Mouse (Mus musculus): ENCODE measurements around the gene Mfrp.

Mfrp gene

GRCm38 (mm10) chr9:44101490-44101889 lies at the start of gene Mfrp:
Mfrp (plus strand) TSS chr9:44101729.
- DNase-seq (ENCODE audit: low read depth, low spot score), result no peak

DNA sequence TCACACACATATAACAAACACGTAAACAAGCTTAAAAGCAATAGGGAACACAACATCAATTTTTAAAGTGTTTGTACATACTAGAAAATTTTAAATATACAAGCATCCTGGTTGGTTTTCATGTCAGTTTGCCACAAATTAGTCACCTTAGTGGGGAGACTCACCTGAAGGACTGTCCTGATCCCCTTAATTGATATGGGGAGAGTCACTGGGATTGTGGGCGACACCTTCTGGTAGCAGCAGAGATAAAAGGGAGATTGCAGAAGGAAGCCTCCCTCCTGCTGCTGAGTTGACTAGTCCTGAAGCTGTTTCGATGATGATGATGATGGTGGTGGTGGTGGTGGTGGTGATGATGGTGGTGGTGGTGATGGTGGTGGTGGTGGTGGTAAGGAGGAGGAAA lies 48.7 kb upstream of the Mfrp start:
- DNase-seq (ENCODE audit: low read depth, low spot score), result no peak

GRCm38 (mm10) chr9:44053936-44054335 lies 47.6 kb upstream of the Mfrp start:
- DNase-seq (ENCODE audit: low read depth, low spot score), result no peak

- DNase-seq (ENCODE audit: low read depth, low spot score), result no peak
Observed at GRCm38 (mm10) chr9:44058606-44059005, 42.9 kb upstream of the Mfrp start.

DNA sequence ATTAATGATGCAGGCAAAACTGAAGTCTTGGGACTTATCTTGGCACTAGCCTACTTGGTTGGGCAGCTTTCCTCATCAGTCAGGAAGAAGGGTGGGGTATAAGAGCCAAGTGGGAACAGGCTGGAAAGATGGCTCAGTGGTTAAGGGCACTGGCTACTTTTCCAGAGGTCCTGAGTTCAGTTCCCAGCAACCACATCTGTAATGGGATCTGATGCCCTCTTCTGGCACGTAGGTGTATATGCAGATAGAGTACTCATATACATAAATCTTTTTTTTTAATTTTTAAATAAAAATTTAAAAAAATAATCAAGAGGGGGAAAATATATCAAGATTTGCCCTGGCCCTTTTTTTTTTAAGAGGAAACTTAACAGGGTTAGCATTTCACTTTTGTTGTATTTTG lies 36.4 kb upstream of the Mfrp start:
- no peak for DNase-seq (ENCODE audit: low read depth, low spot score)

DNA sequence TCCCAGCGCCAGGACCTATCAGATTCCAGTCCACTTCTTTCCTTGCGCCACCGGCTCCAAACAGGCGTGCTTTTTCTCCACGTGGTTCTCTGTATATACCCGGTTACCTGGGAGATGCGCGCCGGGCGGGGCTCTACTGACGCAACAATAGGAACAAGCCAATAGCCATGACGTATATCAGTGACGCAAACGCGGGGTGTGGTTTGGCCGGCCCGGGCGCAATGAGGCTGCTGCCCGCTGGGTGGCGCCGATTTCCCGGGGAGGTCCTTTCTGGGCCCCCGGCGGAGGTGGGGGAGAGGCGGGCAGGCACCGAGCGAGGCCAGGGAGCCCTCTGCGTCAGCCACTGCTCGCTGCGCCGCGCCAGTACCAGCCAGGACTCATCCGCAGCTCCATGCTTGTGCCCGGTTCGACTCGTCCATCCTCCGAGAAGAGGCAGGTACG lies 34.7 kb upstream of the Mfrp start, which contains the start of gene Usp2:
Gene Usp2, plus strand, starts transcription at position 237 of the 441 bp plus-strand sequence.
- peak; percentile 97 for DNase-seq (ENCODE audit: low read depth, low spot score)

DNA sequence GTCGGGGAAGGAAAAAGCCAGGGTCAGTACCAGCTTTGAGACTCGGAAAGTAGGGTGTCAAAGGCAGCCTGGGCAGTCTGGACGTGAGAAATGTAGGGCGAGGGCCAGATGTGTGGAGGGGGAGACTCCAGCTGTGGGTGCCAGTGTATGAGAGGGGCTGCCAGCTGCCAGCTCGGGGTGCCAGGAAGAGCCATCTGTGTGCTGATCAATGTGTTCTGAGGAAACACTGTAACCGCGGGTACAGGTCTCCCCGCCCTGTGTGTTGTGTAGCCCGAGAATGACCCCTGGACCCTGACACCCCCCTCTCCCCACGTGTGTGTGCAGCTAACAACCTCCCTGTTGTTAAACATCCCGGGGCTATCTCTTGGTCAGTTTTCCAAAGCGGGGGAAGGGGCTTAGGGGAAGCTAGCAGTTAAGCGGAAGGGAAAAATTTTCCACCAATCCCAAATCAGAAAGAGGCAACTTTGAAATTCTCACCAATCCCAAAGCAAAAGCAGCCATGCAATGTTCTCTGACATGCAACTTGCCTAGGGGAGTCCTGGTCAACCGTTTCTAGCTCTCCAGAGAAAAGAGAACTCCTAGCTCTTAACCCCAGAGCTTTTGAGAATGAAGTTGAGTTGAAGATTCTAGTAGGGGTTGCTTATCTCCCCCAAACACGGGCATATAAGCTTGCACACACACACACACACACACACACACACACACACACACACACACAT lies 34.1 kb upstream of the Mfrp start:
- no peak for DNase-seq (ENCODE audit: low read depth, low spot score)

DNA sequence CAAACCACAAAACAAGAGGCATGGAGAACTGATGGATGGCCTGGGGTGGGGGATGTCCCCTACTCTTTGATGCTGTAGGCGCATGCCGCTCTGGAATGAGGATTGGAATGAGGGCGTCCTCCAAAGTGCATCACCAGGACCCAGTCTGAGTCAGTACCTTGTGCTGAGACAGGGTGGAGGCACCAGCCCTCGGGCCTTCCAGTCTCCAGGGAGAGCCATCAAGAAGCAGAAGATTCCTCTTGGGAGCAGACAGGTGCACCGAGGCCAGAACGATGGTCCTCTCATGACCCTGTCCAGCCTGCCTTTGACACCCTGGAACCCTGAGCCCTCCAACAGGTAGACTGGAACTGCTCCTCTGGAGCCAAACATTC lies 33.6 kb upstream of the Mfrp start:
- DNase-seq (ENCODE audit: low read depth, low spot score), result no peak

- DNase-seq (ENCODE audit: low read depth, low spot score), result no peak
Observed at GRCm38 (mm10) chr9:44069252-44069651, 32.3 kb upstream of the Mfrp start.

DNA sequence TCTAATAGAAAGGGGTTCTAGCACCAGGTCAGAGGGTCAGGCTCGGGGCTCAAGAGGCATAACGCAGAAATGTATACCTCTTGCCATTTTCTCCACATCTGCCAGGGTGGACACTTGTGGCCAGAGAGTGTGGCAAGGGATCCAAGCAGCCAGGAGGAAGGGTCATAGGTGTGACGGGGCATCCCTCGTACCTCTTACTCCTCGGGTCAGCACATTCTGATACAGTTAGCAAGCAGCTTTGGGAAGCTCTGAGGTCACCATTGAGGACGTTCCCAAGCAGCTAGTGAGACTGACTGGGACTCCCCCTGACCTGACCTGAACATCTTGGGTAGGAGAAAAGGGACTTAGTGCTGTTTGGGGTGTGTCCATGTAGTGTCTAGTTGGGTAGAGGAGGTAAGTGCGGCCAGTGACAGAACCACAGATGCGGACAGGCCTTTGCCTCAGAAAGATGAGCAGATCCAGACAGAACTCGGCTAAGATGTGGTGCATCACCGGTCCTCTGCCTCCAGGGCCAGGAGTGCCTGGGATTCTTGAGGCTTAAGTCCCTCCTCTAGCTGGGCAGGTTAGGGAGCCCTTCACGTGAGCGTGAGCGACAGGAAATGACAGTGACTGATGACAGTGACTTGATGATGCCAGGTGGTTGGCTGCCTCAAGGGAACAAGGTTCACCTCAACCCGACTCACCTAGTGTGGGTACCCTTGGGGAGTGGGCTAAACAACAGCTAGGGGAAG lies 31.3 kb upstream of the Mfrp start:
- DNase-seq (ENCODE audit: low read depth, low spot score), result no peak

DNA sequence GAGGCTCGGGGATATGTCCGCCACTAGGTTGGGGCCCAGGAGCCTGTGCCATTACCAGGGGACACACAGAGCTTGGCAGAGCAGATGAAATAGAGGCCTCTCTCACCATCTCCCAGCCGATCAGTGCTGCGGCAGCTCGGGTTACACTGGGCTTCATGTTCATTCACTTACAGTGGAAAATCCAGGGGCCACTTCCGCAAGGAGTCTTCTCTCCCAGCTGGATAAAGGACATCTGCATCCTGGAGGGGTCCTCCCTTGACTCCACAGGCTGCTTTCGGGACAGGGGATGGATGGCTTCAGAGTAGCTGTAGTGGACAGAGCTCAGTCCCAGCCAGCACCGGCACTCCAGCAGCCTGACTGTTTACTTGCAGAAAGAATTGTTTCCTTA lies 30.7 kb upstream of the Mfrp start:
- DNase-seq (ENCODE audit: low read depth, low spot score), result no peak

- DNase-seq (ENCODE audit: low read depth, low spot score), result no peak
Observed at GRCm38 (mm10) chr9:44071914-44072598, 29.5 kb upstream of the Mfrp start.

DNA sequence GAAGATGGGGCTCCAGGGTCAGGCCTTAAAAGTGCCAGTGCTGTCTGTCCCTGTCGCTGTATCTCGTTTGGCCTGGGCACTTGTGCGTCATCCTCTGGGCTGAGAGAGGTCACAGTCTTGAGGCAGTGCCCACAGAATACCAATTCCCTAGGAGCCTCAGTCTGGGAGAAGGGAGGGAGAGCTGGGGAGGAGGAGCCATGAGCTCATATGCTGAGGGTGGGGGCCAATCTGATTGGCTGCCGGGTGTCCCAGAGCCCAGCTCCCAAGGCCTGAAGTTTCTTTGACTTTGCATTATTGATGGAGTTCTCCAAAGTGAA lies 29.0 kb upstream of the Mfrp start:
- DNase-seq (ENCODE audit: low read depth, low spot score), result no peak

- no peak for DNase-seq (ENCODE audit: low read depth, low spot score)
Observed at GRCm38 (mm10) chr9:44073115-44073514, 28.4 kb upstream of the Mfrp start.

DNA sequence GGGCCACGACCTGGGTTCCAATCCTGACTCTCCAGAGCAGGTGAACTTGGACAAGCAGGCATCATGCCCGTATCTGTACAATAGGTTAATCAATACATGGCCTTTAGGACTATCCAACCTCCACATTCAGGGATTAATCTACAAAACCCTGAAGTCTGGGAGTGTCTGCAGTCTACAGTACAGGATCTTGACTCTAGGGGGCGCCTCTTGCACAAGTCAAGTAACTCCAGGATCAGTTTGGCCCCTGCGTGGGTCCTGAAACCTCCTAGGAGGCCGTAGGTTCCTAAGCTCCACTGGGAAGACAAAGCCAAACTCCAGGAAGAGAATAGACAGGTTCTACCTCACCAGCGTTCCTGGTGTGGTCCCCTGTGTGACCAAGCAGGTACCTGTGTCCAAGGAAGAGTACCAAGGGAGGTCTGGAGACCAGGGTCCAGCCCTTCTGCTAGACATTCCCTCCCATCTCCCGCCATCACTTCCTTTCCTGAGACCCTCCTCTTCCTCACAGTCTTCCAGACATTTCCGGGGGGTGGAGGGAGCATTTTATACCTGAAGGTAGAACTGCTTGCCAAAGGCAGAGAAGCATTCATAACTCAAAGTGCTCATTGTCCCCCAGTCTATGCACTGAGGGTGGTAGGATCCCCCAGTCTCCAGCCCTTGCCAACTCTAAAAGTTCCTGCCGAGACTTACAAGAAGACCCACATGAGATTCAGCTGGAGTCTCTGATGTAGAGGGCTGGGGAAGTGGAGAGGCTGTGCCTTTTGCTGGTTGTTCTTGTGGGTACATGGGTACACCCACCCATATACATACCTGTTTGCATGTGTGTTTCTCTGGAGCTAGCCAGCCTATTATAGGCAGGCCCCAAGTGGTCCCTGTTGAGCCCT lies 26.9 kb upstream of the Mfrp start:
- DNase-seq (ENCODE audit: low read depth, low spot score), result no peak

DNA sequence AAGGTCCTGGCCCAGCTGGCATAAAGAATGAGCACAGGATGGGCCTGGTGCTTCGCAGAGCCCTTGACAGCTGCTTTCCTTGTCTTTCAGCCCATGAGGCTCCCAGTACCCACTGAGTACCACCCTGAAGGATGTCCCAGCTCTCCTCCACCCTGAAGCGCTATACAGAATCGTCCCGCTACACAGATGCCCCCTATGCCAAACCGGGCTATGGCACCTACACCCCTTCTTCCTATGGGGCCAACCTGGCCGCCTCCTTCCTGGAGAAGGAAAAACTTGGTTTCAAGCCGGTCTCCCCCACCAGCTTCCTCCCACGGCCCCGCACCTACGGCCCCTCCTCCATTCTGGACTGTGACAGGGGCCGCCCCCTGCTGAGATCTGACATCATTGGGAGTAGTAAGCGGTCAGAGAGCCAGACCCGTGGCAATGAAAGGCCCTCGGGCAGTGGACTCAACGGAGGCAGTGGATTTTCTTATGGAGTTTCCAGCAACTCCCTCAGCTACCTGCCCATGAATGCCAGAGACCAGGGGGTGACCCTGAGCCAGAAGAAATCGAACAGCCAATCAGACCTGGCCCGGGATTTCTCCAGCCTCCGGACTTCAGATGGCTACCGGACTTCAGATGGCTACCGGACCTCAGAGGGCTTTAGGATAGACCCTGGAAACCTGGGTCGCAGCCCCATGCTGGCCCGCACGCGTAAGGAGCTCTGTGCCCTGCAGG lies 26.1 kb upstream of the Mfrp start:
- DNase-seq (ENCODE audit: low read depth, low spot score), result no peak

DNA sequence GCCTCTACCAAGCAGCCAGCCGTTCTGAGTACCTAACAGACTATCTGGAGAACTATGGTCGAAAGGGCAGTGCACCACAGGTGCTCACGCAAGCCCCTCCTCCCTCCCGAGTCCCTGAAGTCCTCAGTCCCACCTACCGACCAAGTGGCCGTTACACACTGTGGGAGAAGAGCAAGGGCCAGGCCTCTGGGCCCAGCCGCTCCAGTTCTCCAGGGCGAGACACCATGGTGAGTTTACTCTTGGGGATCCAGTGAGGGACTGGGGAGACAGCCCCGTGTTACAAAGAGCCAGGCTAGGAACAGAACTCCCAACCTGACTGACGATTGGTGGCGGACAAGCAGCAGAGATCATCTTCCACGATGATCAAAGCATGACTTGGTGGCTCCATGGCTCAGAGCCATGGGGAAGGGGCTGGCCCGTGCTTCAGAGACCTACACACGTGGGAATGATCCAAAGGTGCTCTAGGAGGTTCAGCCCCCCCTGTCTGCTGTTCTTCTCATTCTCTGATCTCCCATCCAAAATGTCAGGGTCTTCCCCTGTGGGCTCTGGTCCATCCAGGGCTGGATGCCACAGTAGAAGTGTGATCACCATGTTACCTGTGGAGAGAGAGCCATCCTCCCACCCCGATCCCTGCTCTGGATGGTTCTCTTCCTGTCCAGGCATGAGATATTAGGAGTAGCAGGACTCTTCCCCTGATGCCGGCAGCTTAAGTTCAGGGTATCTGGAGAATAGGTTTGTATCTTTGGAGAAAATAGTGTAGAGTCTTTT lies 25.3 kb upstream of the Mfrp start:
- DNase-seq (ENCODE audit: low read depth, low spot score), result no peak

GRCm38 (mm10) chr9:44076764-44077120 lies 24.8 kb upstream of the Mfrp start:
- DNase-seq (ENCODE audit: low read depth, low spot score), result no peak

GRCm38 (mm10) chr9:44077266-44077910 lies 24.1 kb upstream of the Mfrp start:
- DNase-seq (ENCODE audit: low read depth, low spot score), result no peak

Data from embryo, embryonic 11.5 days (tissue).